Mouse (Mus musculus) liver, adult 2 months (tissue): ENCODE measurements at regions not wholly inside any gene's neighbourhood (a gene's known extent, or its start where the extent isn't known, plus 50 kb on each side); places are given as distances from the start of the nearest gene placed in this dataset.

Experiments
- DNase-seq: peaks from one replicate; pipeline ENCODE4 v3.0.0-alpha.2; 2011; ENCODE audit warnings: low read depth, low spot score; ENCODE audit errors: extremely low read depth
- H3K27ac ChIP-seq: fragments of 200-500 bp; replicated peaks from 2 replicates; pipeline ENCODE4 v1.5.1; 2012; ENCODE audit warnings: low read depth, mild to moderate bottlenecking, control low read depth, inconsistent platforms, low read length; ENCODE audit not compliant: insufficient read depth
- H3K27me3 ChIP-seq: fragments of 200-500 bp; 2 replicates; pipeline ENCODE4 v1.6.1; 2012; ENCODE audit warnings: mild to moderate bottlenecking, moderate library complexity, low read length, inconsistent platforms; ENCODE audit not compliant: control insufficient read depth, insufficient read depth
- H3K36me3 ChIP-seq: fragments of 200-500 bp; 2 replicates; pipeline ENCODE4 v1.6.1; 2012; ENCODE audit warnings: low read length, inconsistent platforms; ENCODE audit not compliant: control insufficient read depth, insufficient read depth
- H3K4me1 ChIP-seq: fragments of 200-500 bp; 2 replicates; pipeline ENCODE4 v1.6.1; 2011; ENCODE audit warnings: low read length; ENCODE audit not compliant: control insufficient read depth, insufficient read depth
- H3K4me3 ChIP-seq: fragments of 200-500 bp; 2 replicates; pipeline ENCODE4 v1.5.1; 2011; ENCODE audit warnings: low read depth, mild to moderate bottlenecking, control low read depth, low read length, moderate library complexity; ENCODE audit not compliant: insufficient read depth
- H3K79me2 ChIP-seq: fragments of 200-500 bp; 2 replicates; pipeline ENCODE4 v1.6.1; 2012; ENCODE audit warnings: inconsistent platforms, mild to moderate bottlenecking, low read length, moderate library complexity; ENCODE audit not compliant: control insufficient read depth, insufficient read depth
- H3K9ac ChIP-seq: fragments of 200-500 bp; 2 replicates; pipeline ENCODE4 v1.6.1; 2012; ENCODE audit warnings: low read depth, mild to moderate bottlenecking, control low read depth, inconsistent platforms, low read length
- CTCF ChIP-seq: fragments of 200-500 bp; IDR thresholded peaks from 2 replicates; pipeline ENCODE4 v1.5.1; 2011; ENCODE audit warnings: low read depth, low read length, control low read depth
- POLR2A ChIP-seq: fragments of 200-500 bp; IDR thresholded peaks from 2 replicates; pipeline ENCODE4 v1.6.1; 2011; ENCODE audit warnings: low read length, control low read depth; ENCODE audit not compliant: insufficient read depth; ENCODE audit errors: extremely low read depth
- WGBS: fragments of 180-500 bp; shearing (Covaris S2); methylation state at CpG from one replicate; pipeline ENCODE4 v1.1.7; 2018; 5-methylcytosine and 5-hydroxymethylcytosine counted together

GRCm38 (mm10) chr10:93361654-93362195 is 50.8 kb upstream of the Elk3 start:
- Histone ChIP-seq H3K4me1 (peaks cover 2% of the 10 kb centered on the region), H3K36me3 (no peaks in the 10 kb centered on the region), H3K27me3 (no peaks in the 10 kb centered on the region), H3K4me3 (no peak overlapping the region), H3K27ac (no peak overlapping the region), H3K9ac (no peak overlapping the region), H3K79me2 (no peaks in the 10 kb centered on the region)
- DNase-seq, result no peak
- WGBS, result 79% methylated on average over 9 of the region's 9 CpGs
- no peak for TF ChIP-seq CTCF

GRCm38 (mm10) chr10:93364108-93364793 is 53.3 kb upstream of the Elk3 start:
- H3K79me2 ChIP-seq, result no peaks in the 10 kb centered on the region
- peaks cover 2% of the 10 kb centered on the region for H3K4me1 ChIP-seq
- no peaks in the 10 kb centered on the region for H3K36me3 ChIP-seq
- H3K4me3 ChIP-seq, result no peak overlapping the region
- no peaks in the 10 kb centered on the region for H3K27me3 ChIP-seq
- DNase-seq, result no peak
- WGBS, result 81% methylated on average over 3 of the region's 3 CpGs
- no peak overlapping the region; the same call in 1 of the 2 replicates for H3K27ac ChIP-seq
- no peak overlapping the region for H3K9ac ChIP-seq
- TF ChIP-seq CTCF (no peak), POLR2A (no peak)

- TF ChIP-seq POLR2A, result no peak
- no peak for TF ChIP-seq CTCF
- Histone ChIP-seq H3K36me3 (no peaks in the 10 kb centered on the region), H3K4me3 (no peak overlapping the region), H3K4me1 (peaks cover 2% of the 10 kb centered on the region), H3K9ac (no peak overlapping the region), H3K27ac (no peak overlapping the region), H3K27me3 (no peaks in the 10 kb centered on the region), H3K79me2 (no peaks in the 10 kb centered on the region)
- WGBS, result 73% methylated on average over 7 of the region's 7 CpGs
- no peak for DNase-seq
These were observed 53.9 kb upstream of the Elk3 start for GRCm38 (mm10) chr10:93364881-93365280.

- 74% methylated on average over 6 of the region's 6 CpGs for WGBS
- no peak overlapping the region for H3K9ac ChIP-seq
- H3K27ac ChIP-seq, result no peak overlapping the region
- H3K36me3 ChIP-seq, result no peaks in the 10 kb centered on the region
- H3K79me2 ChIP-seq, result no peaks in the 10 kb centered on the region
- DNase-seq, result no peak
- TF ChIP-seq CTCF (no peak), POLR2A (no peak)
- H3K27me3 ChIP-seq, result no peaks in the 10 kb centered on the region
- H3K4me1 ChIP-seq, result peaks cover 2% of the 10 kb centered on the region
- H3K4me3 ChIP-seq, result no peak overlapping the region
These were observed 54.4 kb upstream of the Elk3 start for GRCm38 (mm10) chr10:93365318-93365717.

GRCm38 (mm10) chr10:93365824-93366223 is 54.9 kb upstream of the Elk3 start:
- no peak for TF ChIP-seq POLR2A
- TF ChIP-seq CTCF, result no peak
- no peaks in the 10 kb centered on the region for H3K27me3 ChIP-seq
- H3K9ac ChIP-seq, result no peak overlapping the region
- no peaks in the 10 kb centered on the region for H3K36me3 ChIP-seq
- H3K4me1 ChIP-seq, result peaks cover 2% of the 10 kb centered on the region
- no peak overlapping the region for H3K4me3 ChIP-seq
- peak; percentile 19 for DNase-seq
- WGBS, result 75% methylated on average over 5 of the region's 5 CpGs
- H3K27ac ChIP-seq, result no peak overlapping the region
- no peaks in the 10 kb centered on the region for H3K79me2 ChIP-seq

- TF ChIP-seq POLR2A, result no peak
- no peak for TF ChIP-seq CTCF
- Histone ChIP-seq H3K27ac (no peak overlapping the region), H3K79me2 (no peaks in the 10 kb centered on the region), H3K9ac (no peak overlapping the region), H3K36me3 (no peaks in the 10 kb centered on the region), H3K27me3 (no peaks in the 10 kb centered on the region), H3K4me3 (no peak overlapping the region), H3K4me1 (no peaks in the 10 kb centered on the region)
- 73% methylated on average over 3 of the region's 3 CpGs for WGBS
- no peak for DNase-seq
These were observed 58.8 kb upstream of the Elk3 start for GRCm38 (mm10) chr10:93369737-93370136.
